Mouse (Mus musculus) testis, adult 2 months (tissue): ENCODE measurements around the gene Cope. TPM values are rescaled to one million over a fixed set of nuclear protein-coding genes. Genes with fewer than 3 reads are reported as not detected.
A peak's percentile ranks its signal among the peaks of the same experiment; 100 is the strongest.

Experiments
- H3K27ac ChIP-seq: fragments of 200-500 bp; 2 replicates; pipeline ENCODE4 v1.5.1; 2012; ENCODE audit warnings: low read depth, low read length; ENCODE audit not compliant: control insufficient read depth, insufficient read depth
- H3K27me3 ChIP-seq: fragments of 200-500 bp; 2 replicates; pipeline ENCODE4 v1.6.1; 2012; ENCODE audit warnings: mild to moderate bottlenecking, low read length, moderate library complexity; ENCODE audit not compliant: control insufficient read depth, insufficient read depth
- H3K36me3 ChIP-seq: fragments of 200-500 bp; 2 replicates; pipeline ENCODE4 v1.6.1; 2012; ENCODE audit warnings: mild to moderate bottlenecking, low read length; ENCODE audit not compliant: control insufficient read depth, insufficient read depth
- H3K4me1 ChIP-seq: fragments of 200-500 bp; 2 replicates; pipeline ENCODE4 v1.6.1; 2012; ENCODE audit warnings: low read length; ENCODE audit not compliant: control insufficient read depth, insufficient read depth
- H3K4me3 ChIP-seq: fragments of 200-500 bp; 2 replicates; pipeline ENCODE4 v1.5.1; 2012; ENCODE audit warnings: low read depth, mild to moderate bottlenecking, low read length, moderate library complexity, mixed read lengths; ENCODE audit not compliant: control insufficient read depth
- CTCF ChIP-seq: fragments of 200-500 bp; IDR thresholded peaks from 2 replicates; pipeline ENCODE4 v1.5.1; 2012; ENCODE audit warnings: low read depth, mild to moderate bottlenecking, inconsistent platforms, low read length, moderate library complexity; ENCODE audit not compliant: control insufficient read depth, insufficient read depth, insufficient replicate concordance
- POLR2A ChIP-seq: fragments of 200-500 bp; IDR thresholded peaks from 2 replicates; pipeline ENCODE4 v1.6.1; 2012; ENCODE audit warnings: low read depth, mild to moderate bottlenecking, inconsistent platforms, low read length, moderate library complexity; ENCODE audit not compliant: control insufficient read depth
- polyA plus RNA-seq: library from polyadenylated mRNA; depleted of rRNA; stranded (reverse); fragments of >200 nt; gene quantifications from 2 replicates; pipeline ENCODE4 v1.2.3, GENCODE M21; 2012

The Cope gene
- polyA plus RNA-seq, 1 experiment: 102 TPM

- TF ChIP-seq CTCF (peak; percentile 60), POLR2A (no peak)
- Histone ChIP-seq H3K36me3 (peaks cover 5% of the 10 kb centered on the region), H3K4me1 (peaks cover 35% of the 10 kb centered on the region), H3K27ac (no peak overlapping the region), H3K27me3 (no peaks in the 10 kb centered on the region), H3K4me3 (no peak overlapping the region; the same call in 1 of the 2 replicates)
Observed at GRCm38 (mm10) chr8:70332070-70332877, 30.0 kb downstream of the Cope start.

- TF ChIP-seq CTCF (no peak), POLR2A (no peak)
- Histone ChIP-seq H3K27me3 (no peaks in the 10 kb centered on the region), H3K27ac (no peak overlapping the region), H3K36me3 (peaks cover 5% of the 10 kb centered on the region), H3K4me3 (no peak overlapping the region), H3K4me1 (peaks cover 35% of the 10 kb centered on the region)
Observed at GRCm38 (mm10) chr8:70332878-70333202, 30.5 kb downstream of the Cope start.

GRCm38 (mm10) chr8:70338931-70339330 lies 36.6 kb downstream of the Cope start:
- H3K36me3 ChIP-seq: peaks cover 3% of the 10 kb centered on the region
- no peak overlapping the region for H3K4me3 ChIP-seq
- no peaks in the 10 kb centered on the region; the same call in 1 of the 2 replicates for H3K4me1 ChIP-seq
- no peaks in the 10 kb centered on the region for H3K27me3 ChIP-seq
- no peak for TF ChIP-seq CTCF
- TF ChIP-seq POLR2A: no peak
- H3K27ac ChIP-seq: no peak overlapping the region

GRCm38 (mm10) chr8:70340659-70341058 lies 38.3 kb downstream of the Cope start:
- H3K27ac ChIP-seq: no peak overlapping the region
- H3K4me1 ChIP-seq: no peaks in the 10 kb centered on the region; the same call in 1 of the 2 replicates
- TF ChIP-seq POLR2A: no peak
- no peak for TF ChIP-seq CTCF
- no peaks in the 10 kb centered on the region; the same call in none of the 2 replicates for H3K36me3 ChIP-seq
- H3K4me3 ChIP-seq: no peak overlapping the region
- H3K27me3 ChIP-seq: no peaks in the 10 kb centered on the region

GRCm38 (mm10) chr8:70342007-70342406 lies 39.7 kb downstream of the Cope start:
- no peak for TF ChIP-seq CTCF
- no peak for TF ChIP-seq POLR2A
- Histone ChIP-seq H3K4me1 (no peaks in the 10 kb centered on the region; the same call in 1 of the 2 replicates), H3K27me3 (no peaks in the 10 kb centered on the region), H3K27ac (no peak overlapping the region), H3K36me3 (no peaks in the 10 kb centered on the region; the same call in none of the 2 replicates), H3K4me3 (peak overlapping the region; percentile 62)

- H3K36me3 ChIP-seq: no peaks in the 10 kb centered on the region; the same call in none of the 2 replicates
- H3K27ac ChIP-seq: no peak overlapping the region
Observed at GRCm38 (mm10) chr8:70343076-70343475, 40.8 kb downstream of the Cope start.

GRCm38 (mm10) chr8:70343696-70344095 lies 41.4 kb downstream of the Cope start:
- H3K4me3 ChIP-seq: no peak overlapping the region
- TF ChIP-seq CTCF: no peak
- TF ChIP-seq POLR2A: no peak
- no peaks in the 10 kb centered on the region for H3K27me3 ChIP-seq
- H3K27ac ChIP-seq: no peak overlapping the region
- no peaks in the 10 kb centered on the region; the same call in none of the 2 replicates for H3K36me3 ChIP-seq
- H3K4me1 ChIP-seq: no peaks in the 10 kb centered on the region; the same call in none of the 2 replicates

More at GRCm38 (mm10) chr8:70343076-70343475, 40.8 kb downstream of the Cope start:
- Histone ChIP-seq H3K27me3 (no peaks in the 10 kb centered on the region), H3K4me1 (no peaks in the 10 kb centered on the region), H3K4me3 (no peak overlapping the region)
- TF ChIP-seq CTCF (no peak), POLR2A (no peak)
